Mouse (Mus musculus): ENCODE measurements around the gene Il4ra. TPM values are rescaled to one million over a fixed set of nuclear protein-coding genes. Genes with fewer than 3 reads are reported as not detected.

The Il4ra gene
- polyA plus RNA-seq, 1 experiment = 22.7 TPM

- peaks cover 83% of the 10 kb centered on the region for H3K79me2 ChIP-seq (ENCODE audit: control insufficient read depth, insufficient read depth)
- H3ac ChIP-seq (ENCODE audit: control insufficient read depth, insufficient read length, low read depth) = no peak overlapping the region
- H3K36me3 ChIP-seq (ENCODE audit: control insufficient read depth, insufficient read depth) = peaks cover 8% of the 10 kb centered on the region
- H3K4me3 ChIP-seq (ENCODE audit: insufficient read depth, poor library complexity, severe bottlenecking) = no peak overlapping the region
- TF ChIP-seq FOSL1 (IDR thresholded peaks at IDR 0.05; ENCODE audit: insufficient read depth, low read length, poor library complexity, severe bottlenecking) = no peak
- TF ChIP-seq CEBPB (IDR thresholded peaks at IDR 0.05; ENCODE audit: low read depth) = no peak
- TF ChIP-seq CTCF (IDR thresholded peaks at IDR 0.05; ENCODE audit: control insufficient read depth, insufficient read depth, insufficient read length) = no peak
- no peak for TF ChIP-seq MYOG (IDR thresholded peaks at IDR 0.05; ENCODE audit: control insufficient read depth, extremely low read depth, insufficient read length)
- no peak for TF ChIP-seq MYOD1 (IDR thresholded peaks at IDR 0.05; ENCODE audit: control insufficient read depth, insufficient read length, low read depth)
- no peak for TF ChIP-seq MAX (IDR thresholded peaks at IDR 0.05)
- no peak for TF ChIP-seq USF1 (IDR thresholded peaks at IDR 0.05; ENCODE audit: low read depth)
- H3K27me3 ChIP-seq (ENCODE audit: control insufficient read depth, insufficient read depth, insufficient read length) = no peaks in the 10 kb centered on the region
- peaks cover 48% of the 10 kb centered on the region for H3K79me3 ChIP-seq (ENCODE audit: low read depth)
Measured at GRCm38 (mm10) chr7:125555351-125555872, 3.5 kb downstream of the Il4ra start.

GRCm38 (mm10) chr7:125556096-125556495, 4.2 kb downstream of the Il4ra start:
- no peak overlapping the region for H3ac ChIP-seq (ENCODE audit: control insufficient read depth, insufficient read length, low read depth)
- peaks cover 53% of the 10 kb centered on the region for H3K79me3 ChIP-seq (ENCODE audit: low read depth)
- H3K36me3 ChIP-seq (ENCODE audit: control insufficient read depth, insufficient read depth) = peaks cover 8% of the 10 kb centered on the region
- TF ChIP-seq MYOD1 (IDR thresholded peaks at IDR 0.05; ENCODE audit: control insufficient read depth, insufficient read length, low read depth) = no peak
- TF ChIP-seq MAX (IDR thresholded peaks at IDR 0.05) = no peak
- TF ChIP-seq USF1 (IDR thresholded peaks at IDR 0.05; ENCODE audit: low read depth) = no peak
- TF ChIP-seq FOSL1 (IDR thresholded peaks at IDR 0.05; ENCODE audit: insufficient read depth, low read length, poor library complexity, severe bottlenecking) = no peak
- H3K4me3 ChIP-seq (ENCODE audit: insufficient read depth, poor library complexity, severe bottlenecking) = no peak overlapping the region
- H3K79me2 ChIP-seq (ENCODE audit: control insufficient read depth, insufficient read depth) = peaks cover 90% of the 10 kb centered on the region
- H3K27me3 ChIP-seq (ENCODE audit: control insufficient read depth, insufficient read depth, insufficient read length) = no peaks in the 10 kb centered on the region

GRCm38 (mm10) chr7:125556865-125557264, 4.9 kb downstream of the Il4ra start:
- Histone ChIP-seq H3K27me3 (ENCODE audit: control insufficient read depth, insufficient read depth, insufficient read length) (no peaks in the 10 kb centered on the region), H3K36me3 (ENCODE audit: control insufficient read depth, insufficient read depth) (peaks cover 8% of the 10 kb centered on the region), H3K79me3 (ENCODE audit: low read depth) (peaks cover 57% of the 10 kb centered on the region), H3ac (ENCODE audit: control insufficient read depth, insufficient read length, low read depth) (no peak overlapping the region), H3K4me3 (ENCODE audit: insufficient read depth, poor library complexity, severe bottlenecking) (no peak overlapping the region), H3K79me2 (ENCODE audit: control insufficient read depth, insufficient read depth) (peaks cover 96% of the 10 kb centered on the region)
- TF ChIP-seq USF1 (IDR thresholded peaks at IDR 0.05; ENCODE audit: low read depth) = no peak
- TF ChIP-seq CTCF (IDR thresholded peaks at IDR 0.05; ENCODE audit: control insufficient read depth, insufficient read depth, insufficient read length) = no peak
- no peak for TF ChIP-seq CEBPB (IDR thresholded peaks at IDR 0.05; ENCODE audit: low read depth)
- no peak for TF ChIP-seq MAX (IDR thresholded peaks at IDR 0.05)
- TF ChIP-seq MYOD1 (IDR thresholded peaks at IDR 0.05; ENCODE audit: control insufficient read depth, insufficient read length, low read depth) = no peak
- TF ChIP-seq FOSL1 (IDR thresholded peaks at IDR 0.05; ENCODE audit: insufficient read depth, low read length, poor library complexity, severe bottlenecking) = no peak
- no peak for TF ChIP-seq MYOG (IDR thresholded peaks at IDR 0.05; ENCODE audit: control insufficient read depth, extremely low read depth, insufficient read length)

- H3K27me3 ChIP-seq (ENCODE audit: control insufficient read depth, insufficient read depth, insufficient read length) = no peaks in the 10 kb centered on the region
- H3ac ChIP-seq (ENCODE audit: control insufficient read depth, insufficient read length, low read depth) = no peak overlapping the region
- H3K4me3 ChIP-seq (ENCODE audit: insufficient read depth, poor library complexity, severe bottlenecking) = no peak overlapping the region
- H3K79me2 ChIP-seq (ENCODE audit: control insufficient read depth, insufficient read depth) = peaks cover 93% of the 10 kb centered on the region
- peaks cover 49% of the 10 kb centered on the region for H3K79me3 ChIP-seq (ENCODE audit: low read depth)
- TF ChIP-seq MYOD1 (IDR thresholded peaks at IDR 0.05; ENCODE audit: control insufficient read depth, insufficient read length, low read depth) = no peak
- TF ChIP-seq CEBPB (IDR thresholded peaks at IDR 0.05; ENCODE audit: low read depth) = no peak
- no peak for TF ChIP-seq FOSL1 (IDR thresholded peaks at IDR 0.05; ENCODE audit: insufficient read depth, low read length, poor library complexity, severe bottlenecking)
- TF ChIP-seq USF1 (IDR thresholded peaks at IDR 0.05; ENCODE audit: low read depth) = no peak
- TF ChIP-seq CTCF (IDR thresholded peaks at IDR 0.05; ENCODE audit: control insufficient read depth, insufficient read depth, insufficient read length) = no peak
- TF ChIP-seq MYOG (IDR thresholded peaks at IDR 0.05; ENCODE audit: control insufficient read depth, extremely low read depth, insufficient read length) = no peak
- no peak for TF ChIP-seq MAX (IDR thresholded peaks at IDR 0.05)
- H3K36me3 ChIP-seq (ENCODE audit: control insufficient read depth, insufficient read depth) = peaks cover 8% of the 10 kb centered on the region
Measured at GRCm38 (mm10) chr7:125558401-125558945, 6.6 kb downstream of the Il4ra start.

GRCm38 (mm10) chr7:125558997-125559396, 7.1 kb downstream of the Il4ra start:
- H3K79me2 ChIP-seq (ENCODE audit: control insufficient read depth, insufficient read depth) = peaks cover 92% of the 10 kb centered on the region
- no peak overlapping the region for H3ac ChIP-seq (ENCODE audit: control insufficient read depth, insufficient read length, low read depth)
- no peak for TF ChIP-seq FOSL1 (IDR thresholded peaks at IDR 0.05; ENCODE audit: insufficient read depth, low read length, poor library complexity, severe bottlenecking)
- no peak for TF ChIP-seq MYOG (IDR thresholded peaks at IDR 0.05; ENCODE audit: control insufficient read depth, extremely low read depth, insufficient read length)
- TF ChIP-seq USF1 (IDR thresholded peaks at IDR 0.05; ENCODE audit: low read depth) = no peak
- TF ChIP-seq MYOD1 (IDR thresholded peaks at IDR 0.05; ENCODE audit: control insufficient read depth, insufficient read length, low read depth) = no peak
- H3K4me3 ChIP-seq (ENCODE audit: insufficient read depth, poor library complexity, severe bottlenecking) = no peak overlapping the region
- peaks cover 50% of the 10 kb centered on the region for H3K79me3 ChIP-seq (ENCODE audit: low read depth)
- H3K36me3 ChIP-seq (ENCODE audit: control insufficient read depth, insufficient read depth) = peaks cover 4% of the 10 kb centered on the region
- H3K27me3 ChIP-seq (ENCODE audit: control insufficient read depth, insufficient read depth, insufficient read length) = no peaks in the 10 kb centered on the region

GRCm38 (mm10) chr7:125559537-125559936, 7.6 kb downstream of the Il4ra start:
- no peak for TF ChIP-seq MYOD1 (IDR thresholded peaks at IDR 0.05; ENCODE audit: control insufficient read depth, insufficient read length, low read depth)
- no peak for TF ChIP-seq MYOG (IDR thresholded peaks at IDR 0.05; ENCODE audit: control insufficient read depth, extremely low read depth, insufficient read length)
- TF ChIP-seq MAX (IDR thresholded peaks at IDR 0.05) = no peak
- TF ChIP-seq USF1 (IDR thresholded peaks at IDR 0.05; ENCODE audit: low read depth) = no peak
- no peak for TF ChIP-seq FOSL1 (IDR thresholded peaks at IDR 0.05; ENCODE audit: insufficient read depth, low read length, poor library complexity, severe bottlenecking)
- no peak for TF ChIP-seq CEBPB (IDR thresholded peaks at IDR 0.05; ENCODE audit: low read depth)
- TF ChIP-seq CTCF (IDR thresholded peaks at IDR 0.05; ENCODE audit: control insufficient read depth, insufficient read depth, insufficient read length) = no peak
- H3K27me3 ChIP-seq (ENCODE audit: control insufficient read depth, insufficient read depth, insufficient read length) = no peaks in the 10 kb centered on the region
- peaks cover 47% of the 10 kb centered on the region for H3K79me3 ChIP-seq (ENCODE audit: low read depth)
- no peak overlapping the region for H3K4me3 ChIP-seq (ENCODE audit: insufficient read depth, poor library complexity, severe bottlenecking)
- H3K36me3 ChIP-seq (ENCODE audit: control insufficient read depth, insufficient read depth) = peaks cover 3% of the 10 kb centered on the region
- peaks cover 86% of the 10 kb centered on the region for H3K79me2 ChIP-seq (ENCODE audit: control insufficient read depth, insufficient read depth)
- no peak overlapping the region for H3ac ChIP-seq (ENCODE audit: control insufficient read depth, insufficient read length, low read depth)
